8 mouse cellular contexts compared by ENCODE assay signal in the genomic region with DNA sequence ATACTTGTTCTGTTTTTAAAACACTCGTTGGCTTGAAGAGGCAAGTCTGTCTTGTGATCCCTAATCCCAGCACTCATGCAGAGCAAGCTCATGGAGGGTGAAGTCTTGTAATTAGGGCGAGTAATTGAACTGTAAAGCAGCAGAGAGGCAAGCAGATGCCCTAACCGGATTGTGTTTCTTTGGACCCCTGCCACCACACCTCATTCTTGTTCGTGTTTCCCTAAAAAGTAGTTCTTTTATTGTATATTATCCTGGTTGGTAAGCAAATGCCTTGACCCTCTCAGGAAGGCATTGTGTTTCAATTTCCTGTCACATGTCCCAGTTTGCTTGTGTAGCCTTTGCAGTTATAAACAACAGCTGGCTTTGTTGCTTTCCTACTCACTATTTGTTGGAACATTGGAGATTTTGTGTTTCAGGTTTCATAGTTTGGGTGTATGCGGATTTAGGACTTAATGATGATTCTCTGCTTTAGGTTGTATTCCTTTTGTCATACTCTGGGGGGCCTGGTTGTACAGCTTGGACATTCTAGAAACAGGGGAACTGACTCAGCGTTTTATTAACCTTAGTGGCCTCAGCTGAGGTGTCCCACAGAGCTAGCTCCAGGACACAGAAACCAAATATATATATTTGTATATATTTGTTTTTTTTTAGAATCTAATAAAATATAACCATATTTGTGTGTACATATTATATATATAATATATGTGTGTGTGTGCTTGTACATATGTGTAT. TPM values are rescaled to one million over a fixed set of nuclear protein-coding genes. Genes with fewer than 3 reads are reported as not detected.
A peak's percentile ranks its signal among the peaks of the same experiment; 100 is the strongest.
DNase-seq lines count a peak whose midpoint lies in the region; ATAC-seq and TF ChIP-seq lines count a peak whose summit lies in the region.

No protein-coding gene starts in this region.

- H3K4me2 ChIP-seq in hindbrain, embryonic 13.5 days, result no peak overlapping the region
- H3K4me2 ChIP-seq in hindbrain, embryonic 14.5 days (replicated peaks), result no peak overlapping the region
- H3K4me2 ChIP-seq in CH12.LX (ENCODE audit: insufficient read depth, low read depth, poor library complexity, severe bottlenecking), result peak overlapping the region; percentile 19; the same call in 1 of the 2 replicates
- no peak overlapping the region for H3K4me2 ChIP-seq in limb, embryonic 14.5 days (replicated peaks; ENCODE audit: low read depth, low read length, severe bottlenecking)

- no peak for TF ChIP-seq CTCF in CH12.LX (conservative IDR thresholded peaks at IDR 0.05 in 1 of 2, IDR thresholded peaks at IDR 0.05 in 1 of 2; ENCODE audit: low read depth in 2 of 2, low read length in 2 of 2)

- H3K79me2 ChIP-seq in CH12.LX (replicated peaks; ENCODE audit: control insufficient read depth, extremely low read depth, insufficient read depth, poor library complexity, severe bottlenecking), result peaks cover 83% of the 10 kb centered on the region

- H3K9me3 ChIP-seq in hindbrain, embryonic 13.5 days, result no peaks in the 10 kb centered on the region
- no peaks in the 10 kb centered on the region for H3K9me3 ChIP-seq in hindbrain, embryonic 14.5 days (ENCODE audit: control insufficient read depth, low read length)
- H3K9me3 ChIP-seq in CH12.LX (replicated peaks; ENCODE audit: low read length), result peaks cover 2% of the 10 kb centered on the region
- H3K9me3 ChIP-seq in limb, embryonic 14.5 days (ENCODE audit: control insufficient read depth, low read length), result no peaks in the 10 kb centered on the region

- WGBS in hindbrain, embryonic 13.5 days, result 75% methylated on average over 6 of the region's 6 CpGs
- WGBS in hindbrain, embryonic 14.5 days, result 72% methylated on average over 6 of the region's 6 CpGs
- WGBS in limb, embryonic 14.5 days, result 43% methylated on average over 6 of the region's 6 CpGs

- TF ChIP-seq RAD21 in CH12.LX (IDR thresholded peaks at IDR 0.05; ENCODE audit: low read depth, low read length), result no peak

- peaks cover 40% of the 10 kb centered on the region for H3K4me1 ChIP-seq in hindbrain, embryonic 13.5 days (replicated peaks)
- H3K4me1 ChIP-seq in hindbrain, embryonic 14.5 days (replicated peaks; ENCODE audit: control insufficient read depth, insufficient read depth, low read length), result peaks cover 11% of the 10 kb centered on the region
- H3K4me1 ChIP-seq in CH12.LX (ENCODE audit: control insufficient read depth in 1 of 2, insufficient read depth in 2 of 2), result peaks cover 10 to 50% of the 10 kb centered on the region in 2 experiments; a peak in 3 of 4 replicates
- H3K4me1 ChIP-seq in limb, embryonic 14.5 days (ENCODE audit: control insufficient read depth, insufficient read depth, low read length), result no peaks in the 10 kb centered on the region

- peaks cover 8% of the 10 kb centered on the region for H3K36me3 ChIP-seq in hindbrain, embryonic 13.5 days
- peaks cover 16% of the 10 kb centered on the region for H3K36me3 ChIP-seq in hindbrain, embryonic 14.5 days (replicated peaks; ENCODE audit: control insufficient read depth, insufficient read depth)
- peaks cover 14 to 64% of the 10 kb centered on the region in 2 experiments for H3K36me3 ChIP-seq in CH12.LX (replicated peaks in 1 of 2; ENCODE audit: control insufficient read depth in 1 of 2, insufficient read depth in 1 of 2, low read length in 1 of 2)
- H3K36me3 ChIP-seq in limb, embryonic 14.5 days (ENCODE audit: control insufficient read depth, insufficient read depth, low read length), result peaks cover 9% of the 10 kb centered on the region

- no peak for DNase-seq in hindbrain, embryonic 14.5 days (ENCODE audit: low spot score)
- DNase-seq in CH12.LX (ENCODE audit: extremely low read depth), result no peak
- peak; percentile 51 for DNase-seq in cerebellum, adult 8-10 months
- peak; percentile 17 for DNase-seq in limb, embryonic 14.5 days (ENCODE audit: low spot score)
- DNase-seq in thymus, adult 18-20 months, result no peak
- DNase-seq in embryo, embryonic 11 days, result no peak

- TF ChIP-seq POLR2A in CH12.LX (IDR thresholded peaks at IDR 0.05; ENCODE audit: low read depth, low read length), result no peak
- TF ChIP-seq POLR2A in limb, embryonic 14.5 days (IDR thresholded peaks at IDR 0.05; ENCODE audit: borderline replicate concordance, extremely low read depth, insufficient read depth, insufficient read length), result no peak

- no peak overlapping the region for H3K9ac ChIP-seq in hindbrain, embryonic 13.5 days
- H3K9ac ChIP-seq in hindbrain, embryonic 14.5 days, result no peak overlapping the region
- no peak overlapping the region; the same call in 1 of the 2 replicates for H3K9ac ChIP-seq in CH12.LX (ENCODE audit: insufficient read depth, low read depth)
- no peak overlapping the region for H3K9ac ChIP-seq in limb, embryonic 14.5 days (ENCODE audit: low read depth, low read length, severe bottlenecking)

- in situ Hi-C loops in CH12.LX (cut with MboI; ENCODE audit: low pct_ligation_motif_present, low pct_unique_long_range_greater_than_20kb, low sequenced_read_pairs), result no loop called here

- H3K4me3 ChIP-seq in hindbrain, embryonic 13.5 days, result no peak overlapping the region
- H3K4me3 ChIP-seq in hindbrain, embryonic 14.5 days (replicated peaks; ENCODE audit: low read length), result no peak overlapping the region
- no peak overlapping the region for H3K4me3 ChIP-seq in CH12.LX (replicated peaks in 1 of 3; ENCODE audit: low read depth in 2 of 3, low read length in 2 of 3, poor library complexity in 1 of 3)
- H3K4me3 ChIP-seq in limb, embryonic 14.5 days (replicated peaks; ENCODE audit: low read length), result no peak overlapping the region

- ATAC-seq in hindbrain, embryonic 13.5 days (ENCODE audit: low FRiP score), result no peak
- ATAC-seq in hindbrain, embryonic 14.5 days (ENCODE audit: low FRiP score), result no peak
- ATAC-seq in limb, embryonic 14.5 days (ENCODE audit: low FRiP score, low read depth), result no peak
- ATAC-seq in monocyte, adult 5-6 weeks (replicated peaks; ENCODE audit: insufficient number of reproducible peaks, low FRiP score, low TSS enrichment, poor library complexity, severe bottlenecking), result no peak

- dilution Hi-C loops in CH12.LX (cut with MboI; ENCODE audit: extremely low pct_ligation_motif_present, extremely low pct_unique_long_range_greater_than_20kb, low sequenced_read_pairs), result no loop called here

- H3K27ac ChIP-seq in hindbrain, embryonic 13.5 days, result 0 out of 2 replicates have a peak overlapping the region, but pooled peaks have one; percentile 14
- H3K27ac ChIP-seq in hindbrain, embryonic 14.5 days, result no peak overlapping the region
- H3K27ac ChIP-seq in CH12.LX (ENCODE audit: insufficient read depth, low read depth), result no peak overlapping the region
- H3K27ac ChIP-seq in limb, embryonic 14.5 days (replicated peaks; ENCODE audit: low read depth, low read length), result no peak overlapping the region

- no peaks in the 10 kb centered on the region for H3K27me3 ChIP-seq in hindbrain, embryonic 13.5 days
- H3K27me3 ChIP-seq in hindbrain, embryonic 14.5 days (ENCODE audit: control insufficient read depth, insufficient read depth, low read length), result no peaks in the 10 kb centered on the region
- H3K27me3 ChIP-seq in CH12.LX (replicated peaks), result no peaks in the 10 kb centered on the region
- H3K27me3 ChIP-seq in limb, embryonic 14.5 days (ENCODE audit: control insufficient read depth, insufficient read depth, low read length), result no peaks in the 10 kb centered on the region

- TF ChIP-seq EP300 in CH12.LX (IDR thresholded peaks at IDR 0.05; ENCODE audit: low read length), result no peak

RNA-seq across cellular contexts. Expression of gene Ssu72, which starts 6.1 kb away (rescaled TPM):
- 171 and 177 TPM in 2 replicates for polyA plus RNA-seq in hindbrain, embryonic 13.5 days (2015; fragmentation: Nextera tagmentation; extraction: Ambion mirVana)
- 164 and 169 TPM in 2 replicates for polyA plus RNA-seq in hindbrain, embryonic 14.5 days (2014; fragmentation: Nextera tagmentation; extraction: Ambion mirVana)
- total RNA-seq in CH12.LX (2012; rRNA removed) (169 and 172 TPM in 2 replicates), CH12.LX (2014; rRNA removed) (245 TPM in 2 replicates)
- 140 and 160 TPM in 2 replicates for polyA plus RNA-seq in CH12.LX (2012; ENCODE audit: insufficient read length, low read depth)
- 105 and 115 TPM in 2 replicates for polyA plus RNA-seq in limb, embryonic 14.5 days (2012; rRNA removed)
- 131 and 135 TPM in 2 replicates for polyA plus RNA-seq in limb, embryonic 14.5 days (2014; fragmentation: Nextera tagmentation; extraction: Ambion mirVana)
- total RNA-seq in monocyte, adult 5-6 weeks (2017), result 131 to 171 TPM (median 143 TPM) in 3 replicates

RNA-seq across cellular contexts. Expression of gene Fndc10, which starts 16.5 kb away (rescaled TPM):
- 7.5 and 7.9 TPM in 2 replicates for polyA plus RNA-seq in hindbrain, embryonic 13.5 days (2015; fragmentation: Nextera tagmentation; extraction: Ambion mirVana)
- polyA plus RNA-seq in hindbrain, embryonic 14.5 days (2014; fragmentation: Nextera tagmentation; extraction: Ambion mirVana), result 9.0 and 10.3 TPM in 2 replicates
- total RNA-seq in CH12.LX (2012; rRNA removed), result 2.4 and 3.2 TPM in 2 replicates
- total RNA-seq in CH12.LX (2014; rRNA removed), result 0.96 and 1.7 TPM in 2 replicates
- 1.3 and 1.4 TPM in 2 replicates for polyA plus RNA-seq in CH12.LX (2012; ENCODE audit: insufficient read length, low read depth)
- 31.0 and 46.5 TPM in 2 replicates for polyA plus RNA-seq in limb, embryonic 14.5 days (2012; rRNA removed)
- polyA plus RNA-seq in limb, embryonic 14.5 days (2014; fragmentation: Nextera tagmentation; extraction: Ambion mirVana), result 8.1 and 9.4 TPM in 2 replicates
- total RNA-seq in monocyte, adult 5-6 weeks (2017), result 0.21 to 0.68 TPM (median 0.48 TPM) in 3 replicates

RNA-seq across cellular contexts. Expression of gene Tmem240, which starts 23.9 kb away (rescaled TPM):
- 11.6 and 12.0 TPM in 2 replicates for polyA plus RNA-seq in hindbrain, embryonic 13.5 days (2015; fragmentation: Nextera tagmentation; extraction: Ambion mirVana)
- 8.8 and 9.3 TPM in 2 replicates for polyA plus RNA-seq in hindbrain, embryonic 14.5 days (2014; fragmentation: Nextera tagmentation; extraction: Ambion mirVana)
- total RNA-seq in CH12.LX (2012; rRNA removed), result 0.34 and 0.38 TPM in 2 replicates
- not detected in 2 replicates for total RNA-seq in CH12.LX (2014; rRNA removed)
- 0.11 and 0.14 TPM in 2 replicates for polyA plus RNA-seq in CH12.LX (2012; ENCODE audit: insufficient read length, low read depth)
- polyA plus RNA-seq in limb, embryonic 14.5 days (2012; rRNA removed), result 3.7 and 4.0 TPM in 2 replicates
- polyA plus RNA-seq in limb, embryonic 14.5 days (2014; fragmentation: Nextera tagmentation; extraction: Ambion mirVana), result 0.88 and 1.1 TPM in 2 replicates
- total RNA-seq in monocyte, adult 5-6 weeks (2017), result 0.10 to 0.86 TPM in 2 of 3 replicates, not detected in the other

RNA-seq across cellular contexts. Expression of gene Mib2, which starts 41.7 kb away (rescaled TPM):
- polyA plus RNA-seq in hindbrain, embryonic 13.5 days (2015; fragmentation: Nextera tagmentation; extraction: Ambion mirVana), result 39.4 and 40.3 TPM in 2 replicates
- polyA plus RNA-seq in hindbrain, embryonic 14.5 days (2014; fragmentation: Nextera tagmentation; extraction: Ambion mirVana), result 44.9 and 46.1 TPM in 2 replicates
- 24.8 and 66.5 TPM in 2 replicates for total RNA-seq in CH12.LX (2012; rRNA removed)
- 17.6 and 19.0 TPM in 2 replicates for total RNA-seq in CH12.LX (2014; rRNA removed)
- 23.6 and 25.5 TPM in 2 replicates for polyA plus RNA-seq in CH12.LX (2012; ENCODE audit: insufficient read length, low read depth)
- polyA plus RNA-seq in limb, embryonic 14.5 days (2012; rRNA removed), result 77.4 and 97.5 TPM in 2 replicates
- 29.5 and 32.1 TPM in 2 replicates for polyA plus RNA-seq in limb, embryonic 14.5 days (2014; fragmentation: Nextera tagmentation; extraction: Ambion mirVana)
- 14.3 to 35.4 TPM (median 16.5 TPM) in 3 replicates for total RNA-seq in monocyte, adult 5-6 weeks (2017)

RNA-seq across cellular contexts. Expression of gene Atad3a, which starts 50.2 kb away (rescaled TPM):
- 78.1 and 82.3 TPM in 2 replicates for polyA plus RNA-seq in hindbrain, embryonic 13.5 days (2015; fragmentation: Nextera tagmentation; extraction: Ambion mirVana)
- 73.0 and 82.2 TPM in 2 replicates for polyA plus RNA-seq in hindbrain, embryonic 14.5 days (2014; fragmentation: Nextera tagmentation; extraction: Ambion mirVana)
- 154 and 175 TPM in 2 replicates for total RNA-seq in CH12.LX (2012; rRNA removed)
- 133 and 135 TPM in 2 replicates for total RNA-seq in CH12.LX (2014; rRNA removed)
- polyA plus RNA-seq in CH12.LX (2012; ENCODE audit: insufficient read length, low read depth), result 182 and 216 TPM in 2 replicates
- polyA plus RNA-seq in limb, embryonic 14.5 days (2012; rRNA removed), result 117 and 135 TPM in 2 replicates
- 84.8 and 85.2 TPM in 2 replicates for polyA plus RNA-seq in limb, embryonic 14.5 days (2014; fragmentation: Nextera tagmentation; extraction: Ambion mirVana)
- 24.8 to 30.3 TPM (median 26.4 TPM) in 3 replicates for total RNA-seq in monocyte, adult 5-6 weeks (2017)

Comparison
In these comparisons a context has a peak if more than half of its experiments do, and no peak if none do; other contexts are left out.
1. DNase-seq: peak in cerebellum, adult 8-10 months (single experiment) and limb, embryonic 14.5 days (single experiment); none in hindbrain, embryonic 14.5 days (single experiment), CH12.LX (single experiment), thymus, adult 18-20 months (0 of 2) and embryo, embryonic 11 days (single experiment).